Mouse (Mus musculus) layer of hippocampus, adult 2 months (tissue): ENCODE measurements around the gene Celf1. TPM values are rescaled to one million over a fixed set of nuclear protein-coding genes. Genes with fewer than 3 reads are reported as not detected.
"Not testable (repeated sequence)": the region's sequence is repeated elsewhere in the genome, so short reads cannot be mapped to it uniquely, and the experiment has no call there.

Source experiments
- DNase-seq, 2 experiments: peaks; one replicate each; pipeline ENCODE4 v3.0.0; 2022; ENCODE audit warnings: low spot score in 2 of 2
- H3K27ac ChIP-seq: fragments of 200-600 bp; 2 replicates; pipeline ENCODE4 v1.8.1; 2022
- H3K4me3 ChIP-seq: fragments of 200-600 bp; 2 replicates; pipeline ENCODE4 v1.8.1; 2022; ENCODE audit warnings: mild to moderate bottlenecking
- CTCF ChIP-seq: fragments of 200-600 bp; conservative IDR thresholded peaks from 2 replicates; pipeline ENCODE4 v1.8.1; 2022; ENCODE audit warnings: antibody characterized with exemption, mild to moderate bottlenecking, moderate library complexity
- total RNA-seq, 2 experiments: library from RNA; stranded (reverse); gene quantifications; 2 replicates each; pipeline ENCODE4 v1.2.3; 2021

Gene Celf1
- total RNA-seq, 2 experiments from 2014 or later = 145 to 147 TPM

DNA sequence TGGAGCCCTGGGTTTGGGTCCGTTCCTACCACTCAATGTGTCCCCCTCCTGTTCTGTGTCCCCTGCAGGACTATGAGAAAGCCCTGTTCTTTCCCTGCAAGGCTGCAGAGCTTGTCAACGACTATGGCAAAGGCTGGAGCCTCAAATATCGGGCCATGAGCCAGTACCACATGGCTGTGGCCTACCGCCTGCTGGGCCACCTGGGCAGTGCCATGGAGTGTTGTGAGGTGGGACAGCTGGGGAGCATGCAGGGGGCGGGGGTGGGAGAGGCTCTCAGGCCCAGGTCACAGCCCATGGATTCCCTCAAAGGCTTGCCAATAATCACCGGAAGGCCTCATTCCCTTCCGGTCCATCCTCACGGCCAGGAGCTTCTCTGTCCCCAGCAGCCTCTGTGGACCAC is 101.6 kb downstream of the Celf1 start:
- no peak overlapping the region for H3K27ac ChIP-seq
- H3K4me3 ChIP-seq = no peak overlapping the region
- no peak for TF ChIP-seq CTCF
- no peak for DNase-seq

DNA sequence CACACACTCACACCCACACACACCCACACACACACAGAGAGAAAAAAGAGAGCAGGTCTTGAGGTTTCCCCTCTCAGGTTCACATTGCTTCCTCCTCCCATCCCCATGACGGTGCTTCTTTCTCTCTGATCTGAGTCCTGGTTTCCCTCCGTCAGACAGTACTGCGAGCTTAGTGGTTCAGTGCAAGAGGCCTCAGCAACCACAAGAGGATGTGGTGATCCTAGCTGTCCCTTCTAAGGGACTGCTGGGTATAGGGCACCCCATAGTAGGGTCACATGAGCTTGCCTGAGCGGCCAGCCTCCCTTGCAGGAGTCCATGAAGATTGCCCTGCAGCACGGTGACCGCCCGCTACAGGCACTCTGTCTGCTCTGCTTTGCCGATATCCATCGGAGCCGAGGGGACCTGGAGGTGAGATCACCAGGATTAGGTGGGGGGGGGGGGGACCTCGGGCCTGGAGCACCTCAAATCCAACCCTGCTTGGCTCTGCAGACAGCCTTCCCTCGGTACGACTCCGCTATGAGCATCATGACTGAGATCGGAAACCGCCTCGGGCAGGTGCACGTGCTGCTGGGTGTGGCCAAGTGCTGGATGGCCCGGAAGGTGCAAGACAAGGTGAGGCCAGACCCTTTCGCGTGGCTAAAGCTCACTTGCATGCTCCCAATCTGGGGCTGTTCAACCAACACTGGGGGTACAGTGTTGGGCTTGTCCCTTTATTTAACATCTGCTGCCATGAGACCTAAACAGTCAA is 102.6 kb downstream of the Celf1 start:
- DNase-seq = no peak
- Histone ChIP-seq H3K27ac (no peak overlapping the region), H3K4me3 (no peak overlapping the region)
- TF ChIP-seq CTCF = no peak

DNA sequence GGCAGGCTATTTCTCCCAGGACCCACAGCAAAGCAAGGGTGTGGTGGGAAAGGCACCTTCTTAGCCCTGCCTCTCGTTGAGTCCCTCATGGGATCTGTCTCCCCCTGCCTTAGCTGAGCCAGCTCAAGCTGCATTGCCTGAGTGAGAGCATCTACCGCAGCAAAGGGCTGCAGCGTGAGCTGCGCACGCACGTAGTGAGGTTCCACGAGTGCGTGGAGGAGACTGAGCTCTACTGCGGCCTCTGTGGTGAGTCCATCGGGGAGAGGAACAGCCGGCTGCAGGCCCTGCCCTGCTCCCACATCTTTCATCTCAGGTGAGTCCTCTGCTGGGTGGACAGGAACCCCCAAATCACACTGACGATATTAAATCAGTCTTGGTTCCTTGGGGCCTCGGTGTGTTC is 104.5 kb downstream of the Celf1 start:
- Histone ChIP-seq H3K4me3 (no peak overlapping the region), H3K27ac (no peak overlapping the region)
- DNase-seq = no peak
- TF ChIP-seq CTCF = no peak

DNA sequence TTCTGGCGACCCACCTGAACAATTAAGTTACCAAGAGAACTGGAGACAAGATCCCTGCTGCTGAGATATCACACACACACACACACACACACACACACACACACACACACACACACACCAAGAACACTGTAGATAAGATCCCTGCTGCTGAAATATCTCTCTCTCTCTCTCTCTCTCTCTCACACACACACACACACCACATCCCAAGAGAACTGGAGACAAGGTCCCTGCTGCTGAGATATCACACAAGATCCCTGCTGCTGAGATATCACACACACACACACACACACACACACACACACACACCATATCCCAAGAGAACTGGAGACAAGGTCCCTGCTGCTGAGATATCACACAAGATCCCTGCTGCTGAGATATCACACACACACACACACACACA is 105.6 kb downstream of the Celf1 start:
- DNase-seq, H3K27ac ChIP-seq, H3K4me3 ChIP-seq: not testable (repeated sequence)

DNA sequence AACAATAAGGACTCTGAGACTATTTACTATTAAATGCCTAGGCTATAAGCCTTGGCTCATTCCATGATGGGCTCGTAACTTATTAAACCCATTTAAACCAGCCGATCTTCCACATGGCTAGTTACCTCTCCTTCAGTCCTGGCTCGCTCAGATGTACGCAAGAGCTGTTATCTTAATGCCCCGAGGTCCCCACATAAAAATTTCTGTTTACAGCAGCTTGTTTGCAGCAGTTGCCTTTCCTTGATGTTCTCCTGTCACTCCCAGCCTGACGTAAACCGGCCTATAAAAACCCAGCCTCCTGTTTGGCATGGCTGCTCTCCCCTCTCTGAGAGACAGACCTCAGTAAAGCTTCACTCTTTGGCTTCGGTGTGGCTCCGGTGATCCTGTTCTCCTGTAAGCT is 107.2 kb downstream of the Celf1 start:
- Histone ChIP-seq H3K4me3 (no peak overlapping the region), H3K27ac (no peak overlapping the region)
- no peak for TF ChIP-seq CTCF
- no peak for DNase-seq

DNA sequence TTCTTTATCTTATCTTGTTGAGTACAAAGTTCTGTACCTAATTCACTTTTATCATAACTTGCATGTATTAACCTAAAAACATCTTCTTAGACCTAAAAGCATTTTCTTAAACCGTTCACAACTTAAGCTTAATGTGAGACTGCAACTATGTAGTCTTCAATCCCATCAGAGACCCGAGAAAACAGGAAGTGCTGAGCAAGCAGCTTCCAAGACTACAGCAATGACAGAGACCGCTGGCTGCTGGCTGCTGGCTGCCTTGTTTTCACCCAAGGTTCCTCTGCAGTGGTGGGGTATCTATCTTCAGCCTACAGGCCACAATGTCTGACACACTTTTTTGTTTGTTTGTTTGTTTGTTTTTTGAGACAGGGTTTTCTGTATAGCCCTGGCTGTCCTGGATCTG is 111.7 kb downstream of the Celf1 start:
- no peak overlapping the region for H3K4me3 ChIP-seq
- TF ChIP-seq CTCF = no peak
- H3K27ac ChIP-seq = peak overlapping the region; percentile 28; the same call in 1 of the 2 replicates
- DNase-seq = no peak

DNA sequence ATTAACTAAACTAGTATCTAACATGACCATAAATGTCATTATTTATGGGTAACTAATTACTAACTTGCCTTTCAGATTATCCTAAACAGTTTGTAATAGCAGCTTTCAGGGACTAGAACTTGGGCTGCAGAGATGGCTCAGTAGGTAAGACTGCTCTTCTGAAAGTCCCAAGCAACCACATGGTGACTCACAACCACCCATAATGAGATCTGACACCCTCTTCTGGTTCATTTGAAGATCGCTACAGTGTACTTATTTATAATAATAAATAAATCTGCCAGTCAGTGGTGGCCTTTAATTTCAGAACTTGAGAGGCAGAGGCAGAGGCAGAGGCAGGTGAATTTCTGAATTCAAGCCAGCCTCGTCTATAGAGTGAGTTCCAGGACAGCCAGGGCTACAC is 112.6 kb downstream of the Celf1 start:
- no peak for DNase-seq
- Histone ChIP-seq H3K27ac (no peak overlapping the region), H3K4me3 (no peak overlapping the region)
- peak; percentile 47 for TF ChIP-seq CTCF

DNA sequence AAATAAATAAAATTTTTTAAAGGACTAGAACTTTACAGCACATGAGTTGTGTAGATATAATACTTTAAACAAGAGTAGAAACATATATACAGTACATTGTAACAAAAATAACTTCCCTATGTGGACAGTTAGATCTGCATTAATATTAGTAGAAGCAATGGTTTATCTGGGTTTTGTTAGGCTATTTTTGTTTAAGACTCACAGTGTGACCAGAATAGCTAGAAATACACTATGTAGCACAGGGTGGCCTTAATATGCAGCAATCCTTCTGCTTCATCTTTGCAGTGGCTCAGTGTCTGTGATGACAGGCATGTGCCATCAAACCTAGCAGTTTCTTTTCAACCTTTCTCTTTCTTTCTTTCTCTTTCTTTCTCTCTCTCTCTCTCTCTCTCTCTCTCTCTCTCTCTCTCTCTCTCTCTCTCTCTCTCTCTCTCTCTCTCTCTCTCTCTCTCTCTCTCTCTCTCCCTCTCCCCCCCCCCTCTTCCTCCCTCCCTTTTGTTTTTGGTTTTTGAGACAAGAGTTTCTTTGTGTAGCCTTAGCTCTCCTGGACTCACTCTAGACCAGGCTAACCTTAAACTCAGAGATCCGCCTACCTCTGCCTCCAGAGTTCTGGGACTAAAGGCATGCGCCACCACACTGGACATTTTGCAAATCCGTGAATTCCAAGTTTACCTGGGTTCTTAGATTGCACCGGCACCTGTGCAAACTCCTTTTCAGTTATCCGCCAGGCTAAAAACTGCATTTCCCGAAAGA is 113.2 kb downstream of the Celf1 start:
- H3K4me3 ChIP-seq = peak overlapping the region; percentile 66
- peak overlapping the region; percentile 99 for H3K27ac ChIP-seq
- TF ChIP-seq CTCF = no peak
- DNase-seq = no peak

DNA sequence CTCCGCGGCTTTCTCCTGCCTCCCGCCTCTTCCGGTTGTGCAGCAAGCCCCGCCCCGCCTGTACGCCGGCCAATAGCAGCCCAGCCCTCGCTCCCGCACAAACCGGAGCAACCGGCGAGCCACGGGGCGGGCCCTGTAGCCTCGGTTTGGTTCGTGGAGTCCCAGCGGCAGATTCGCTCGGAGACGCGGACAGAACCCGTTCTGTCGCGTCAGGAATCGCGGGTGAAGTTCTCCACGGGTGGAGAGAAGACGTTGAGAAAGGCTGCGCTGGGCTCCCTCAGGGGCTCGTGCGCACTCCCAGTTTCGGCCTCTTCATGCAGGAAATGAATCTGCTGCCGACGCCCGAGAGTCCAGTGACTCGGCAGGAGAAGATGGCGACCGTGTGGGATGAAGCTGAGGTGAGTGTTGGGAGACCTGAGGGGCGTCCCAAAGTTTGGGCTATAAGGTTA is 113.8 kb downstream of the Celf1 start, which contains the start of gene Psmc3:
Gene Psmc3 (plus strand): TSS at position 76 of the 449 bp plus-strand sequence.
- no peak for TF ChIP-seq CTCF
- DNase-seq = peak; percentile 97 to 98
- Histone ChIP-seq H3K4me3 (peak within 1 kb of the TSS; percentile 66), H3K27ac (peak within 1 kb of the TSS; percentile 99)

DNA sequence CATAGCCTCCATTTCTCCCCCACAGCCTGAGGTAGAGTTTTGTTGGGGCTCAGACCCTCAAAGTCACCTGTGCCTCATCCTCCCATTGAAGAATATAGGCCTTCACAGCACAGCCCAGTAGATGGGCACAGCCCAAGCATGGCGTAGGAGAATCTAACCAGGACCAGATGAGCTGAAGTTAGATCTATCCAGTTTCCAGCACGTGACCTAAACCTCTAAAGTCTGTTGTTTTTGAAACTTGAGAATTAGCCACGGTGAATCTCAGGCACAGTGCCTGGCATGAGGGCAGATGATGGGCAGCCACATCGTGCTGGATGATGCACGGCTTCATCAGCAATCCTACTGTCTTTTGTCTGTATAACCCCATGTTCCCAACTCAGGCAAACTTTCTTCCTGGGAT is 118.3 kb downstream of the Celf1 start:
- H3K4me3 ChIP-seq = no peak overlapping the region
- no peak overlapping the region for H3K27ac ChIP-seq
- no peak for TF ChIP-seq CTCF
- DNase-seq = no peak

DNA sequence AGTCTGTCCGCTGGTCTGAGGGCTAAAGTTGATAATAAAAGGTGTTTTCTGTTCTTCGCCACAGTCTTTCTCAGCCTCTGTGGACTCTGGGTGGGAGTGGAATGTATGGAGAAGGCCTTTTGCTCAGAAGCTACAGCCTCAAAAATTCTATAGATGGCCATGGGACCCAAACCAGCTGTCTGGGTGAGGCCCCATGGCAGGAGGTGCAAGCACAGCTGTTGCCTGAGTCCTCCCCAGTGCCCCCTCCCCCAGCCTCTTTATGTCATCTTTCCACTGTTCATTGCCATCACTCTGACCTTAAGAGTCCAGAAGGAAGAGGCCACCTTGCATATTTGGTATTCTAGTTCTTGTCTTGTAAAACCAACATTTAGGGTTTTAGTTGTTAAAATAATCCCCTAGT is 119.2 kb downstream of the Celf1 start:
- no peak for DNase-seq
- no peak for TF ChIP-seq CTCF

DNA sequence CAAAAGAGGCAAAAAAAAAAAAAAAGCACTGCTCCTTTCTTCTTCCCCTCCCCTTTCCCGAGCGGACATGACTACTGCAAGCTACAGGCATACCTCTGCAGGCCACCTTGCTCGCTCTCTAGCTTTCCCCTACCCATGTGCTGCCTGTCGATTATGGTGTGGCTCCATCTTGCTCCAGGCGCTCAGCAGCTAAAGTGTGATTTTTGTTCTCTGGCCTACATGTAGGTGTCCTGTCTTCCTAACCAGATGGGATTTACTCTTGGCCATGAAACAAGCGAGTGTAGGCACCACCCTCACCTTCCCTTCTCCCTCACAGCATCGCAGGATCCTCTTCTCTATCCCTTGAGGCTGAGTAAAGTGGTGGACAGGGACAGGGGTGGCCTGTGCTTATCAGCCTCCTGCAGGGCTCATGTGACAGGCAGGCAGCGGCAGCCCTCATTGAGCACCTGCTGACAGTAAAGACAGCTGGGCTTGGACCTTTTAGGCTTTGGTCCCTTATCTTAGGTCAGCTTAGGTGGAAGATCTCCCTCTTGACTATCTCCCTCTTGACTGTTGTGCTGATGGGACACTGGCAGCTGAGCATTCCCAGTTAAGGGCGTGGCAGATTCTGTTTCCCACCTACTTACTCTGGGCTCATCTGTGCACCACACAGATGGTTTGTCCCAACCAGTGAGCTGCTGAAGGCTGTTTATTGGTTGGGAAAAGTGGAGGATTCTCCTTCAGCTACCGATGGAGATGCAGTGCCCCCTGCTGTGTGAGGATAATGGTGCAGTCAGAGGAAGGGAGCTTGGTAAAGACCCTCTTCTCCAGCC is 120.6 kb downstream of the Celf1 start:
- Histone ChIP-seq H3K4me3 (no peak overlapping the region), H3K27ac (peak overlapping the region; percentile 85)
- DNase-seq = peak; percentile 78 to 83
- peak; percentile 87 for TF ChIP-seq CTCF

More for the DNA sequence above, 119.2 kb downstream of the Celf1 start:
- Histone ChIP-seq H3K27ac (0 out of 2 replicates have a peak overlapping the region, but pooled peaks have one; percentile 85), H3K4me3 (no peak overlapping the region)

DNA sequence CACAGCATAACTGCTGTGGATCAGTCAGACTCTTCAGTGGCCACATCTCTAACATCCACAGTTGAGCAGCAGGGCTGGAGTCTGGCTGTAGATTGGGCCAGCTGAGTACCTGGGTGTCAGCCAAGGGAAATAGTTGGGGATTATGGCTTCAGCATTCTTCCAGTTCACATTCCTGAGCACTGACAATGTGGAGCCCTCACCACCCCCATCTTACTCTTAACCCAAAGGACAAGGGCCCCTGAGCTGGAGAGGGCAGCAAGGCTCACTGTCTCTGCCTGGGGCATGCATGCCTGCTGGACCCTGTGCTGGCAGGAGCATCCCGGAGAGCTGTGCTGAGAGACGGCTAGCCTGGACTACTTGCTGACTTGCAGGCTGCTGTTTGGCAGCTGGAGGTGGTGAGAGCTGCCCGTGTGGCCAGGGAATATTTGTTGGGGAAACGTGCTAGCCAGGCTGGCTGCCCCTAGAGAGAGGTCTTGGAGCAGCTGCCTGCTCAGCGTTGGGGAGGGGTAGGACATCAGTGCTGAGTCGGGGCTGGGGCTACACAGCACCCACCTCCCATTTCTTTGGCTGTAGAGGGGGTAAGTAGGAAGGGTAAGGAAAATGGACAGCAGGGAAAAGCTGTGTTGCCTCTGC is 121.8 kb downstream of the Celf1 start:
- no peak for DNase-seq
- Histone ChIP-seq H3K27ac (peak overlapping the region; percentile 74), H3K4me3 (no peak overlapping the region)
- TF ChIP-seq CTCF = no peak
